Mouse (Mus musculus) bone marrow, adult 2 months (tissue): ENCODE measurements at regions not wholly inside any gene's neighbourhood (a gene's known extent, or its start where the extent isn't known, plus 50 kb on each side); places are given as distances from the start of the nearest gene placed in this dataset.

ENCODE experiments used
- CTCF ChIP-seq: fragments of 200-500 bp; IDR thresholded peaks from 2 replicates; pipeline ENCODE4 v1.5.1; 2011; ENCODE audit warnings: low read length, control low read depth; ENCODE audit not compliant: control insufficient read depth, insufficient read depth
- POLR2A ChIP-seq: fragments of 200-500 bp; IDR thresholded peaks from 2 replicates; pipeline ENCODE4 v1.6.1; 2011; ENCODE audit warnings: low read depth, mild to moderate bottlenecking, control low read depth, low read length, borderline replicate concordance; ENCODE audit not compliant: control insufficient read depth

DNA sequence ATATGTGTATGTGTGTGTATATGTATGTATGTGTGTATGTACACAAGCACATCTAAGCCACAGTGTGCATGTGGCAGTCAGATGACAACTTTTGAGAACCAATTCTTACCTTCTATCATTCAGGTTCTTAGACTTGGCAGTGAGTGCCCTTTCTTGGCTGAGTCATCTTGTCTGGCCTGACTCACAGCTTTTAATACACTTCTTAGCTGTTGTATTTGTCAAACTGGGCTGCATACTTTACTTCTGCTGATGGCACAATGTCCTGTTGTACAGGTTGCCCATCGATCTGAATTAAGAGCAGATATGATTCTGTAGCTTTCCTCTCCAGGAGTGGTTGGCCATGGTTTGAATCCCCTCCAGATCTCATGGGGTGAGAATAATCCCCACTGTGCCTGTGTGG is 139.1 kb upstream of the Zfp648 start:
- TF ChIP-seq CTCF (no peak), POLR2A (no peak)
